Mouse (Mus musculus) brain, embryonic 14.5 days (tissue): ENCODE measurements around the gene C2cd5. TPM values are rescaled to one million over a fixed set of nuclear protein-coding genes. Genes with fewer than 3 reads are reported as not detected.
A peak's percentile ranks its signal among the peaks of the same experiment; 100 is the strongest.

Experiments
- DNase-seq: peaks from one replicate; pipeline ENCODE4 v3.0.0-alpha.2; 2011; ENCODE audit warnings: low read depth
- CTCF ChIP-seq: fragments of 200-500 bp; IDR thresholded peaks from 2 replicates; pipeline ENCODE4 v1.5.1; 2012; ENCODE audit warnings: inconsistent platforms, mild to moderate bottlenecking, moderate library complexity, borderline replicate concordance; ENCODE audit not compliant: insufficient read depth, insufficient read length; ENCODE audit errors: extremely low read depth
- POLR2A ChIP-seq: fragments of 200-500 bp; IDR thresholded peaks from 2 replicates; pipeline ENCODE4 v1.6.1; 2012; ENCODE audit warnings: mild to moderate bottlenecking, inconsistent platforms, borderline replicate concordance; ENCODE audit not compliant: poor library complexity, insufficient read depth, insufficient read length, severe bottlenecking; ENCODE audit errors: extremely low read depth
- polyA plus RNA-seq: library from polyadenylated mRNA; depleted of rRNA; stranded (reverse); fragments of >200 nt; gene quantifications from 2 replicates; pipeline ENCODE4 v1.2.3, GENCODE M21; 2012

C2cd5 gene
- polyA plus RNA-seq, 1 experiment = 93.5 TPM

- DNase-seq = no peak
Observed at GRCm38 (mm10) chr6:143110371-143110770, 10.4 kb upstream of the C2cd5 start.

GRCm38 (mm10) chr6:143109622-143110218 is 9.8 kb upstream of the C2cd5 start:
- no peak for DNase-seq
- no peak for TF ChIP-seq CTCF
- TF ChIP-seq POLR2A = no peak

More at GRCm38 (mm10) chr6:143110371-143110770, 10.4 kb upstream of the C2cd5 start:
- no peak for TF ChIP-seq POLR2A
- no peak for TF ChIP-seq CTCF

GRCm38 (mm10) chr6:143108031-143108430 is 8.1 kb upstream of the C2cd5 start:
- no peak for DNase-seq
- no peak for TF ChIP-seq POLR2A
- TF ChIP-seq CTCF = no peak

- TF ChIP-seq POLR2A (no peak), CTCF (no peak)
- no peak for DNase-seq
Observed at GRCm38 (mm10) chr6:143107611-143108010, 7.7 kb upstream of the C2cd5 start.

- DNase-seq = no peak
- TF ChIP-seq POLR2A (no peak), CTCF (no peak)
Observed at GRCm38 (mm10) chr6:143105766-143106165, 5.8 kb upstream of the C2cd5 start.

- no peak for TF ChIP-seq POLR2A
- no peak; the same call in 1 of the 2 replicates for TF ChIP-seq CTCF
- DNase-seq = no peak
Observed at GRCm38 (mm10) chr6:143103981-143104680, 4.2 kb upstream of the C2cd5 start.

- TF ChIP-seq CTCF = no peak
- no peak for TF ChIP-seq POLR2A
Observed at GRCm38 (mm10) chr6:143100478-143101115, 656 bp upstream of the C2cd5 start.

GRCm38 (mm10) chr6:143099281-143099680 is 660 bp downstream of the C2cd5 start:
- peak; percentile 67 for DNase-seq

More at GRCm38 (mm10) chr6:143100478-143101115, 656 bp upstream of the C2cd5 start:
- DNase-seq = no peak

GRCm38 (mm10) chr6:143095126-143095525 is 4.8 kb downstream of the C2cd5 start:
- peak; percentile 25 for DNase-seq
- TF ChIP-seq POLR2A (no peak), CTCF (no peak)

More at GRCm38 (mm10) chr6:143099281-143099680, 660 bp downstream of the C2cd5 start:
- TF ChIP-seq CTCF (no peak), POLR2A (no peak)

GRCm38 (mm10) chr6:143092856-143093255 is 7.1 kb downstream of the C2cd5 start:
- TF ChIP-seq POLR2A = no peak
- no peak for TF ChIP-seq CTCF
- DNase-seq = no peak

- no peak for TF ChIP-seq POLR2A
- TF ChIP-seq CTCF = no peak
Observed at GRCm38 (mm10) chr6:143091076-143091475, 8.9 kb downstream of the C2cd5 start.

GRCm38 (mm10) chr6:143087332-143087731 is 12.6 kb downstream of the C2cd5 start:
- no peak for TF ChIP-seq POLR2A
- no peak for TF ChIP-seq CTCF

More at GRCm38 (mm10) chr6:143091076-143091475, 8.9 kb downstream of the C2cd5 start:
- DNase-seq = no peak

GRCm38 (mm10) chr6:143085898-143086297 is 14.0 kb downstream of the C2cd5 start:
- DNase-seq = no peak
- TF ChIP-seq CTCF (no peak), POLR2A (no peak)

More at GRCm38 (mm10) chr6:143087332-143087731, 12.6 kb downstream of the C2cd5 start:
- no peak for DNase-seq
